Mouse (Mus musculus): ENCODE data around the gene Adarb1. TPM values are rescaled to one million over a fixed set of nuclear protein-coding genes. Genes with fewer than 3 reads are reported as not detected.

Gene Adarb1
- polyA plus RNA-seq, 1 experiment: 3.3 TPM

GRCm38 (mm10) chr10:77266281-77266680, 151.8 kb downstream of the Adarb1 start:
- Histone ChIP-seq H3K79me2 (ENCODE audit: control insufficient read depth, insufficient read depth) (peaks cover 9% of the 10 kb centered on the region), H3K79me3 (ENCODE audit: low read depth) (peaks cover 2% of the 10 kb centered on the region), H3ac (ENCODE audit: control insufficient read depth, insufficient read length, low read depth) (no peak overlapping the region), H3K36me3 (ENCODE audit: control insufficient read depth, insufficient read depth) (peaks cover 85% of the 10 kb centered on the region), H3K4me3 (ENCODE audit: insufficient read depth, poor library complexity, severe bottlenecking) (no peak overlapping the region), H3K27me3 (ENCODE audit: control insufficient read depth, insufficient read depth, insufficient read length) (no peaks in the 10 kb centered on the region)
- TF ChIP-seq CTCF (IDR thresholded peaks at IDR 0.05; ENCODE audit: control insufficient read depth, insufficient read depth, insufficient read length) (no peak), MYOD1 (IDR thresholded peaks at IDR 0.05; ENCODE audit: control insufficient read depth, insufficient read length, low read depth) (no peak), CEBPB (IDR thresholded peaks at IDR 0.05; ENCODE audit: low read depth) (no peak), MYOG (IDR thresholded peaks at IDR 0.05; ENCODE audit: control insufficient read depth, extremely low read depth, insufficient read length) (no peak), MAX (IDR thresholded peaks at IDR 0.05) (no peak)

- TF ChIP-seq CTCF (IDR thresholded peaks at IDR 0.05; ENCODE audit: control insufficient read depth, insufficient read depth, insufficient read length) (no peak), MAX (IDR thresholded peaks at IDR 0.05) (no peak), FOSL1 (IDR thresholded peaks at IDR 0.05; ENCODE audit: insufficient read depth, low read length, poor library complexity, severe bottlenecking) (no peak), CEBPB (IDR thresholded peaks at IDR 0.05; ENCODE audit: low read depth) (no peak), MYOD1 (IDR thresholded peaks at IDR 0.05; ENCODE audit: control insufficient read depth, insufficient read length, low read depth) (no peak), USF1 (IDR thresholded peaks at IDR 0.05; ENCODE audit: low read depth) (no peak), MYOG (IDR thresholded peaks at IDR 0.05; ENCODE audit: control insufficient read depth, extremely low read depth, insufficient read length) (no peak)
- peaks cover 30% of the 10 kb centered on the region for H3K79me2 ChIP-seq (ENCODE audit: control insufficient read depth, insufficient read depth)
- H3K4me3 ChIP-seq (ENCODE audit: insufficient read depth, poor library complexity, severe bottlenecking): peak overlapping the region; percentile 99
- H3K79me3 ChIP-seq (ENCODE audit: low read depth): peaks cover 19% of the 10 kb centered on the region
- peaks cover 50% of the 10 kb centered on the region for H3K36me3 ChIP-seq (ENCODE audit: control insufficient read depth, insufficient read depth)
- no peaks in the 10 kb centered on the region for H3K27me3 ChIP-seq (ENCODE audit: control insufficient read depth, insufficient read depth, insufficient read length)
- peak overlapping the region; percentile 39 for H3ac ChIP-seq (ENCODE audit: control insufficient read depth, insufficient read length, low read depth)
Measured at GRCm38 (mm10) chr10:77260166-77260875, 157.7 kb downstream of the Adarb1 start.

- H3K27me3 ChIP-seq (ENCODE audit: control insufficient read depth, insufficient read depth, insufficient read length): no peaks in the 10 kb centered on the region
- peak; percentile 46 for TF ChIP-seq MAX (IDR thresholded peaks at IDR 0.05)
- no peak for TF ChIP-seq MYOG (IDR thresholded peaks at IDR 0.05; ENCODE audit: control insufficient read depth, extremely low read depth, insufficient read length)
- H3K4me3 ChIP-seq (ENCODE audit: insufficient read depth, poor library complexity, severe bottlenecking): peak within 1 kb of the TSS; percentile 99
- peaks cover 19% of the 10 kb centered on the region for H3K79me3 ChIP-seq (ENCODE audit: low read depth)
- peaks cover 30% of the 10 kb centered on the region for H3K79me2 ChIP-seq (ENCODE audit: control insufficient read depth, insufficient read depth)
- H3K36me3 ChIP-seq (ENCODE audit: control insufficient read depth, insufficient read depth): peaks cover 36% of the 10 kb centered on the region
- peak within 1 kb of the TSS; percentile 86 for H3ac ChIP-seq (ENCODE audit: control insufficient read depth, insufficient read length, low read depth)
Measured at GRCm38 (mm10) chr10:77258704-77259621, 159.1 kb downstream of the Adarb1 start, which contains the start of gene Pofut2. TSS of gene Pofut2 (plus strand) at chr10:77259218.

GRCm38 (mm10) chr10:77258041-77258590, 160.0 kb downstream of the Adarb1 start:
- Histone ChIP-seq H3K79me2 (ENCODE audit: control insufficient read depth, insufficient read depth) (peaks cover 30% of the 10 kb centered on the region), H3ac (ENCODE audit: control insufficient read depth, insufficient read length, low read depth) (no peak overlapping the region), H3K4me3 (ENCODE audit: insufficient read depth, poor library complexity, severe bottlenecking) (peak overlapping the region; percentile 99), H3K79me3 (ENCODE audit: low read depth) (peaks cover 19% of the 10 kb centered on the region), H3K36me3 (ENCODE audit: control insufficient read depth, insufficient read depth) (peaks cover 28% of the 10 kb centered on the region), H3K27me3 (ENCODE audit: control insufficient read depth, insufficient read depth, insufficient read length) (no peaks in the 10 kb centered on the region)
- TF ChIP-seq MYOG (IDR thresholded peaks at IDR 0.05; ENCODE audit: control insufficient read depth, extremely low read depth, insufficient read length) (no peak), MYOD1 (IDR thresholded peaks at IDR 0.05; ENCODE audit: control insufficient read depth, insufficient read length, low read depth) (no peak), CTCF (IDR thresholded peaks at IDR 0.05; ENCODE audit: control insufficient read depth, insufficient read depth, insufficient read length) (no peak)

- peaks cover 3% of the 10 kb centered on the region for H3K36me3 ChIP-seq (ENCODE audit: control insufficient read depth, insufficient read depth)
Measured at GRCm38 (mm10) chr10:77255676-77256075, 162.4 kb downstream of the Adarb1 start.

More at GRCm38 (mm10) chr10:77255676-77256075, 162.4 kb downstream of the Adarb1 start:
- H3K79me3 ChIP-seq (ENCODE audit: low read depth): peaks cover 13% of the 10 kb centered on the region
- H3ac ChIP-seq (ENCODE audit: control insufficient read depth, insufficient read length, low read depth): no peak overlapping the region
- no peak overlapping the region for H3K4me3 ChIP-seq (ENCODE audit: insufficient read depth, poor library complexity, severe bottlenecking)
- H3K27me3 ChIP-seq (ENCODE audit: control insufficient read depth, insufficient read depth, insufficient read length): no peaks in the 10 kb centered on the region
- H3K79me2 ChIP-seq (ENCODE audit: control insufficient read depth, insufficient read depth): peaks cover 19% of the 10 kb centered on the region
- TF ChIP-seq CTCF (IDR thresholded peaks at IDR 0.05; ENCODE audit: control insufficient read depth, insufficient read depth, insufficient read length): no peak
- TF ChIP-seq FOSL1 (IDR thresholded peaks at IDR 0.05; ENCODE audit: insufficient read depth, low read length, poor library complexity, severe bottlenecking): no peak
- no peak for TF ChIP-seq MYOD1 (IDR thresholded peaks at IDR 0.05; ENCODE audit: control insufficient read depth, insufficient read length, low read depth)
